In the genomic region with DNA sequence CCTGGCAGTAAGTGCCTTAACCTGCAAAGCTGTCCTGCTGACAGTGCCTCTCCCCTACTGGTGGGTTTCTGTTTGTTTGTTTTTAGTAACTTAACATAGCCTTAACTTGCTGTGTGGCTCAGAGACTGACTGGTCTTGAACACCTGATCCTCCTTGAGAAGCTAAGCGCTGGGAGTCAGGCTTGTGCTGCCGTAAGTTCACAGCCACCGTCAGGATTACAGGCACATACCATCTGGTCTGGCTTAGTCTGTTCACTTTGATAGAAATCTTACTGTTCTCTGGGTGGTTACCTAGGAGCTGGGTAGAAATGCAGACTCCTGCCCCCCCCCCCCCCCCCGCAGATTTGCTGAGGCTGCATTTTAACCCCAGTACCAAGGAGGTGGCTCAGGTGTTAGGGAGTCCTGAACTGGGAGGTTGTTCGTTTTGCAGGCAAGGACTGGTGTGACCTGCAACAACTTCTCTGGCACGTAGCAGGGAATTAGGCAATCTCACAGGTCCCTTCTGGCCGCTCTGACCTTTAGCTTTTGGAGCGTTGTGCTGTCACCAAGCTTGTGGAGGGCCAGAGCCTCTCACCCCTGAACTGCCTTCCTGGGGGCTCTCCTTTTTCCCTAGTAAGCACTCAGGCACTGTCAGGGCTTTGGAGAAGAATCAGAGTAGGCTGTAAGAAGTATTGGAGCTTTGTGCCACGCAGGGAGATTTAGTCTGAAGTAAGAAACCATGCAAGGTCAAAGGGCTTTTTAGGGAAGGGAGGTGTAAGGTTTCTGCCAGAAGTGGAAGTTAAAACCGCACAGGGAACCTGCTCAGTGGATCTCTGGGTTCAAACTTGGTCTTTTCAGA, we compare ENCODE assay signal across 8 mouse cellular contexts. TPM values are rescaled to one million over a fixed set of nuclear protein-coding genes. Genes with fewer than 3 reads are reported as not detected.
A peak's percentile ranks its signal among the peaks of the same experiment; 100 is the strongest.
DNase-seq lines count a peak whose midpoint lies in the region; ATAC-seq and TF ChIP-seq lines count a peak whose summit lies in the region.

No protein-coding gene starts in this region.

- H3K9me3 ChIP-seq in kidney, embryonic 16.5 days (ENCODE audit: low read length): no peaks in the 10 kb centered on the region
- H3K9me3 ChIP-seq in kidney, postnatal 0 days (replicated peaks; ENCODE audit: low read length): no peaks in the 10 kb centered on the region

- WGBS in kidney, embryonic 16.5 days: 45% methylated on average over 9 of the region's 10 CpGs
- WGBS in kidney, postnatal 0 days: 43% methylated on average over 9 of the region's 10 CpGs

- H3K27me3 ChIP-seq in kidney, embryonic 16.5 days (ENCODE audit: insufficient read depth, low read length): no peaks in the 10 kb centered on the region
- H3K27me3 ChIP-seq in kidney, postnatal 0 days (ENCODE audit: insufficient read depth, low read length): no peaks in the 10 kb centered on the region

- H3K36me3 ChIP-seq in kidney, embryonic 16.5 days (ENCODE audit: insufficient read depth, low read length): no peaks in the 10 kb centered on the region
- no peaks in the 10 kb centered on the region for H3K36me3 ChIP-seq in kidney, postnatal 0 days (ENCODE audit: insufficient read depth, low read length)

- 0 out of 2 replicates have a peak overlapping the region, but pooled peaks have one; percentile 28 for H3K9ac ChIP-seq in kidney, embryonic 16.5 days (replicated peaks; ENCODE audit: low read length)
- 0 out of 2 replicates have a peak overlapping the region, but pooled peaks have one; percentile 27 for H3K9ac ChIP-seq in kidney, postnatal 0 days (ENCODE audit: low read depth, low read length)

- peak overlapping the region; percentile 54; the same call in 1 of the 2 replicates for H3K27ac ChIP-seq in kidney, embryonic 16.5 days (ENCODE audit: low read length)
- H3K27ac ChIP-seq in kidney, postnatal 0 days: peak overlapping the region; percentile 42; the same call in 1 of the 2 replicates

- H3K4me3 ChIP-seq in kidney, embryonic 16.5 days (ENCODE audit: low read length): no peak overlapping the region
- no peak overlapping the region for H3K4me3 ChIP-seq in kidney, postnatal 0 days (replicated peaks; ENCODE audit: low read depth, low read length)

- peaks cover 72% of the 10 kb centered on the region for H3K4me1 ChIP-seq in kidney, embryonic 16.5 days (ENCODE audit: insufficient read depth, low read length)
- peaks cover 25% of the 10 kb centered on the region for H3K4me1 ChIP-seq in kidney, postnatal 0 days (replicated peaks; ENCODE audit: insufficient read depth, low read length)

- ATAC-seq in kidney, embryonic 16.5 days (ENCODE audit: low FRiP score, low TSS enrichment): no peak
- no peak for ATAC-seq in kidney, postnatal 0 days (replicated peaks; ENCODE audit: low FRiP score, low read depth)

- TF ChIP-seq CTCF in kidney, postnatal 0 days (IDR thresholded peaks at IDR 0.05; ENCODE audit: low read depth): no peak

- H3K4me2 ChIP-seq in kidney, embryonic 16.5 days (replicated peaks; ENCODE audit: low read depth, low read length): no peak overlapping the region
- H3K4me2 ChIP-seq in kidney, postnatal 0 days (ENCODE audit: low read length): peak overlapping the region; percentile 10; the same call in 1 of the 2 replicates

- DNase-seq in adrenal gland, adult 2 months: peak; percentile 72
- DNase-seq in adrenal gland, adult (ENCODE audit: inconsistent age in 2 of 2, low spot score in 1 of 2): no peak
- no peak for DNase-seq in kidney, postnatal 10 days
- DNase-seq in kidney, postnatal 0 days (ENCODE audit: low spot score): no peak
- peak; percentile 78 for DNase-seq in skeletal muscle tissue, adult 2 months (ENCODE audit: low read depth, low spot score)
- DNase-seq in right cerebral cortex, postnatal 14 days: no peak
- DNase-seq in spleen, postnatal 4 days (ENCODE audit: low spot score in 2 of 2): no peak

RNA-seq across cellular contexts. Expression of a gene that starts 7.8 kb away (rescaled TPM):
- 10 to 100 TPM; 14.0 to 25.5 TPM for total RNA-seq in adrenal gland, adult 2 months (2021)
- 24.1 and 24.8 TPM in 2 replicates for polyA plus RNA-seq in adrenal gland, adult 2 months (2012; rRNA removed)
- polyA plus RNA-seq in kidney, embryonic 16.5 days (2015; fragmentation: Nextera tagmentation; extraction: Ambion mirVana): 22.6 and 24.7 TPM in 2 replicates
- 14.8 and 15.3 TPM in 2 replicates for polyA plus RNA-seq in kidney, postnatal 0 days (2015; fragmentation: Nextera tagmentation; extraction: Ambion mirVana)

Comparison
In these comparisons a context has a peak if more than half of its experiments do, and no peak if none do; other contexts are left out.
1. DNase-seq: peak in adrenal gland, adult 2 months (single experiment) and skeletal muscle tissue, adult 2 months (single experiment); none in adrenal gland, adult (0 of 2), kidney, postnatal 10 days (single experiment), kidney, postnatal 0 days (single experiment), right cerebral cortex, postnatal 14 days (single experiment) and spleen, postnatal 4 days (0 of 2).